Mouse (Mus musculus): Measurements from ENCODE around the gene Cnpy1. TPM values are rescaled to one million over a fixed set of nuclear protein-coding genes. Genes with fewer than 3 reads are reported as not detected.

Gene Cnpy1
- polyA plus RNA-seq, 1 experiment from 2014 or later, result not detected

DNA sequence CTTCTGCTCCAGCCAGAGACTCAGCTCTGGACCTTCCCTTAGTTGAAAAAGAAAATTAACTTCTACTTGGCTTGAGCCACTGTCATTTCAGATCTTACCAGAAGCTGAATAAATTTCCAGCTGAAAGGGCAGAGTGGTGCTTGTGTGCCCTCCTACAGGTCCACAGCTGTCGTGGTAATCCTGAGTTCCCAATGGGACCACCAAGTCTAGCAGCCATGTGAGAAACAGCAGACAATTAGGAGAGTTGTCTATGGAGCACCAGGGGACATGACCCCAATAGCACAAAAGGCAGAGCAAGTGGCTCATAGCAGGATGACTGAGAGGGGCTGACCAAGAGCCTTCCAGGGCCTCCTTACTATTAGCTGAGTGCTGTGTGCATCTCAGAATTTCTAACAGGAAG is 18.2 kb upstream of the Cnpy1 start:
- Histone ChIP-seq H3K4me3 (no peak overlapping the region), H3K36me3 (no peaks in the 10 kb centered on the region), H3K9ac (no peak overlapping the region), H3K4me2 (no peak overlapping the region), H3K27ac (replicated peaks) (no peak overlapping the region), H3K27me3 (replicated peaks) (peaks cover 7% of the 10 kb centered on the region; the same call in 1 of the 2 replicates), H3K9me3 (no peaks in the 10 kb centered on the region), H3K4me1 (no peaks in the 10 kb centered on the region)
- ATAC-seq (ENCODE audit: extremely low read depth, insufficient number of reproducible peaks, low FRiP score, low TSS enrichment), result no peak
- 46% methylated on average over 1 of the region's 1 CpGs for WGBS

DNA sequence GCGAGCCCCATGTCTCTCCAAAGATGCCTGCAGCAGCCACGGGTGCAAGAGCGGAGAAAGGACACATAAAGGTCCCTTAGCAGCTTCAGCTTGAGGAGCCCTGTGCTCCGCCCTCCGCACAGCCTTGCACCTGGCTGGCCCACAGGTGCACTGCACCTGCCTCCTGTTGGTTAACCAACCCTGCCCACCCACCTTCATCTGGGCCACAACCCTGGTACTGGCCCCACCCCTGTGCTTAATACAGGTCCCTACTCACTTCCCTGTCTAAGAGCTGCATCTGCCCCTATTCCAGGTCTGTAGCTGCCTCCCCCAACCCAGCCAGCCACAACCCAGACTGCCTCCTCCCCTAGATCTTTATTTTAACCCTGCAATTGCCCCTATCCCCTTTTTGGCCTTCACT is 16.5 kb upstream of the Cnpy1 start:
- Histone ChIP-seq H3K4me2 (no peak overlapping the region), H3K27me3 (replicated peaks) (peaks cover 19% of the 10 kb centered on the region; the same call in 1 of the 2 replicates), H3K36me3 (no peaks in the 10 kb centered on the region), H3K9me3 (no peaks in the 10 kb centered on the region), H3K9ac (no peak overlapping the region), H3K4me3 (no peak overlapping the region), H3K4me1 (no peaks in the 10 kb centered on the region), H3K27ac (replicated peaks) (no peak overlapping the region)
- no peak for ATAC-seq (ENCODE audit: extremely low read depth, insufficient number of reproducible peaks, low FRiP score, low TSS enrichment)
- 79% methylated on average over 5 of the region's 5 CpGs for WGBS

- Histone ChIP-seq H3K27ac (replicated peaks) (no peak overlapping the region), H3K27me3 (replicated peaks) (peaks cover 16% of the 10 kb centered on the region; the same call in 1 of the 2 replicates), H3K9ac (no peak overlapping the region), H3K4me3 (no peak overlapping the region), H3K9me3 (no peaks in the 10 kb centered on the region), H3K4me1 (no peaks in the 10 kb centered on the region), H3K36me3 (no peaks in the 10 kb centered on the region), H3K4me2 (no peak overlapping the region)
- ATAC-seq (ENCODE audit: extremely low read depth, insufficient number of reproducible peaks, low FRiP score, low TSS enrichment), result no peak
- WGBS, result 82% methylated on average over 1 of the region's 1 CpGs
Measured at GRCm38 (mm10) chr5:28259939-28260338, 14.3 kb upstream of the Cnpy1 start.

DNA sequence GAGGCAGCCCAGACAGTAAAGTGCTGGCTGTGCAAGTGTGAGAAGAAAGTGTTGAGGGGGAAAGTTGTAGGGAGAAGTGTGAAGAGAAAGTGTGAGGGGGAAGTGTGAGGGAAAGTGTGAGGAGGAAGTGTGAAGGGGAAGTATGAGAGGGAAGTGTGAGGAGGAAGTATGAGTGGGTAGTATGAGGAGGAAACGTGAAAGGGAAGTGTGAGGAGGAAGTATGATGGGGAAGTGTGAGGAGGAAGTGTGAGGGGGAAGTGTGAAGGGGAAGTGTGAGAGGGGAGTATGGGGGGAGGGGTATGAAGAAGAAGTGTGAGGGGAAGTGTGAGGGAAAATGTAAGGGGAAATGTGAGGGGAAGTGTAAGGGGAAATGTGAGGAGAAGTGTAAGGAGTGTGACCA is 13.8 kb upstream of the Cnpy1 start:
- H3K4me3 ChIP-seq, result no peak overlapping the region
- no peaks in the 10 kb centered on the region for H3K4me1 ChIP-seq
- no peaks in the 10 kb centered on the region for H3K9me3 ChIP-seq
- H3K27ac ChIP-seq (replicated peaks), result no peak overlapping the region
- peaks cover 16% of the 10 kb centered on the region; the same call in 1 of the 2 replicates for H3K27me3 ChIP-seq (replicated peaks)
- H3K9ac ChIP-seq, result no peak overlapping the region
- H3K4me2 ChIP-seq, result no peak overlapping the region
- ATAC-seq (ENCODE audit: extremely low read depth, insufficient number of reproducible peaks, low FRiP score, low TSS enrichment), result no peak
- 14% methylated on average over 1 of the region's 1 CpGs for WGBS
- H3K36me3 ChIP-seq, result no peaks in the 10 kb centered on the region

DNA sequence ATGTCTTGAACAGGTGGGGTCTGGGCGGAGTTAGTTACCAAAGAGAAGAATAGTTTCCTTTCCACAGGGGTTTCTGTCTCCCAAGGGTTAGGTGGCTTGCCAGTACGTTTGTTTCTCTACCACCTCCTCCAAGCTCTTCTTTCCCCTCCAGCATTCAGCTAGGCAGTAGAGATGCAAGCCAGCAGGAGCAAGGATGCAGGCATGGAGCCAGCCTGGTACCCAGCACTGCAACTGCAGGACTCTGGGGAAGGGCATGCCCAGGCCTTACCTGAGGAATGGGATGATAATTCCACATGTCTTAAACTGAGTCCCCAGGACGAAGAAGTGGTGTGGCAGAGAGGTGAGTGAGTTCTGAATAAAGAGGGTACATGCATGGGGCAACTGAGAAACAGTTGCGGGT is 12.2 kb upstream of the Cnpy1 start:
- H3K4me1 ChIP-seq, result no peaks in the 10 kb centered on the region
- ATAC-seq (ENCODE audit: extremely low read depth, insufficient number of reproducible peaks, low FRiP score, low TSS enrichment), result no peak
- no peak overlapping the region for H3K4me2 ChIP-seq
- H3K27ac ChIP-seq (replicated peaks), result no peak overlapping the region
- H3K9ac ChIP-seq, result no peak overlapping the region
- no peaks in the 10 kb centered on the region for H3K9me3 ChIP-seq
- 67% methylated on average over 4 of the region's 4 CpGs for WGBS
- H3K27me3 ChIP-seq (replicated peaks), result peaks cover 24% of the 10 kb centered on the region; the same call in 1 of the 2 replicates
- no peaks in the 10 kb centered on the region for H3K36me3 ChIP-seq
- H3K4me3 ChIP-seq, result no peak overlapping the region

DNA sequence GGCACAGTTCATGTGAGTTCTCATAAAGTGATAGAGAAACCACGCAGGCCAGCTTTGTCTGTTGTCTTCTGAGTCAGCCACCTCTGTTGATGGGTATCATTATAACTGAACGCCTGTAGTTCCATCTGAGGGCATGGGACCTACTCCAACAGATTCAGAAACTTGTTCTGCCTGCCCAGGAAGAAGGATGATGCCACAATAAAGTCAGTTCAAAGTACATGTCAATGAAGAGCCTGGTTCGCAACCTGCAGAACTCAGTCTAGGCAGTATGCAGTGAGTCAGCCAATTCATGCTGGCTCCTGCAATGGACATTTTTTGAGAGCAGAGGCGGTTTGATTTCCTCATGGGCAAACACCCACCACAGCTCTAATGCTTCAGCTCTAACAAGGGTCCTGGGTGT is 7.4 kb upstream of the Cnpy1 start:
- 66% methylated on average over 4 of the region's 4 CpGs for WGBS
- no peak overlapping the region for H3K27ac ChIP-seq (replicated peaks)
- no peak overlapping the region for H3K9ac ChIP-seq
- H3K4me3 ChIP-seq, result no peak overlapping the region
- no peaks in the 10 kb centered on the region for H3K9me3 ChIP-seq
- no peaks in the 10 kb centered on the region for H3K4me1 ChIP-seq
- no peaks in the 10 kb centered on the region for H3K36me3 ChIP-seq
- H3K4me2 ChIP-seq, result no peak overlapping the region
- peaks cover 49% of the 10 kb centered on the region for H3K27me3 ChIP-seq (replicated peaks)
- no peak for ATAC-seq (ENCODE audit: extremely low read depth, insufficient number of reproducible peaks, low FRiP score, low TSS enrichment)

DNA sequence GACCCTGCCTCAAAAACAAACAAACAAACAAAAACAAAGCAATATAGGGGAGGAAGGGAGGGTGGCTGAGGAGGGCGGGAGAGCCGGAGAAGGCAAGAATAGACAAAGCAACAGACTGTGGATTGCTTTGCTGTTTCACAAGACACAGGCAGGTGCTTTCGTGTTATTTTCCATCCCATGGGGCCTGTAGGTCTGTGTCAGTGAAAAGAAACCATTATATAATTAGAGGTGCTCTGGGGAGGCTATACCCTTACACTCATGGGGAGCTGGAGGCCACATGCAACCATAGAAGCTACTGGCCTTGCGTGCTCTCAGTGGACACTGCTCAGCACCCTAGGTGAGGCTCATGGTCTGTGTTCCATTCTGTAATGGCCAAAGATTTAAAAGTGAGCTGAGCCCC is 6.7 kb upstream of the Cnpy1 start:
- H3K4me3 ChIP-seq, result no peak overlapping the region
- ATAC-seq (ENCODE audit: extremely low read depth, insufficient number of reproducible peaks, low FRiP score, low TSS enrichment), result no peak
- 81% methylated on average over 4 of the region's 4 CpGs for WGBS
- no peaks in the 10 kb centered on the region for H3K9me3 ChIP-seq
- no peak overlapping the region for H3K9ac ChIP-seq
- H3K27me3 ChIP-seq (replicated peaks), result peaks cover 44% of the 10 kb centered on the region
- H3K27ac ChIP-seq (replicated peaks), result no peak overlapping the region
- no peaks in the 10 kb centered on the region for H3K4me1 ChIP-seq
- H3K4me2 ChIP-seq, result no peak overlapping the region
- no peaks in the 10 kb centered on the region for H3K36me3 ChIP-seq

- no peak overlapping the region for H3K27ac ChIP-seq (replicated peaks)
- H3K4me3 ChIP-seq, result no peak overlapping the region
- H3K36me3 ChIP-seq, result no peaks in the 10 kb centered on the region
- H3K4me1 ChIP-seq, result no peaks in the 10 kb centered on the region
- peaks cover 48% of the 10 kb centered on the region for H3K27me3 ChIP-seq (replicated peaks)
- ATAC-seq (ENCODE audit: extremely low read depth, insufficient number of reproducible peaks, low FRiP score, low TSS enrichment), result no peak
- no peaks in the 10 kb centered on the region for H3K9me3 ChIP-seq
- 58% methylated on average over 4 of the region's 4 CpGs for WGBS
- no peak overlapping the region for H3K9ac ChIP-seq
- H3K4me2 ChIP-seq, result no peak overlapping the region
Measured at GRCm38 (mm10) chr5:28251211-28251764, 5.7 kb upstream of the Cnpy1 start.

DNA sequence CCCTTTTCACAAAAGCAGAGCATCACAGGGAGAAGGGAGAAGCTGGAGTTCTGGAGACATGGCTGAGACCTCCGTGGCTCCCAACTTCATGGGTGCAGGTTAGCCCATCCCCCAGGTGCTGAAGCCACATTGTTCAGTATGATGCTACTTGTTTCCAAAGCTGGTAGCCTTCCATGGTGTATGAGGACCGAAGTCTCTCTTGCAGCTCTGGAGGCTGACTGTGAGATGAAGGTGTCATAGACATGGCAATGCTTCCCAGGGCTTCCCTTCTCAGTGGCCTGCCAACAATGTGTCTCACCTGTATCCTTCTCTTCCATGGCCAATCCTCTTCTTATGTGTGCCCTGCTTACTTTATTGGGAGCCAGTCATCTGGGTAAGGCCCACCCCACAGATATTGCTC is 4.9 kb upstream of the Cnpy1 start:
- Histone ChIP-seq H3K27ac (replicated peaks) (no peak overlapping the region), H3K4me1 (no peaks in the 10 kb centered on the region), H3K27me3 (replicated peaks) (peaks cover 49% of the 10 kb centered on the region), H3K4me2 (no peak overlapping the region), H3K9me3 (no peaks in the 10 kb centered on the region), H3K9ac (no peak overlapping the region), H3K36me3 (no peaks in the 10 kb centered on the region), H3K4me3 (no peak overlapping the region)
- ATAC-seq (ENCODE audit: extremely low read depth, insufficient number of reproducible peaks, low FRiP score, low TSS enrichment), result no peak
- 74% methylated on average over 2 of the region's 2 CpGs for WGBS

DNA sequence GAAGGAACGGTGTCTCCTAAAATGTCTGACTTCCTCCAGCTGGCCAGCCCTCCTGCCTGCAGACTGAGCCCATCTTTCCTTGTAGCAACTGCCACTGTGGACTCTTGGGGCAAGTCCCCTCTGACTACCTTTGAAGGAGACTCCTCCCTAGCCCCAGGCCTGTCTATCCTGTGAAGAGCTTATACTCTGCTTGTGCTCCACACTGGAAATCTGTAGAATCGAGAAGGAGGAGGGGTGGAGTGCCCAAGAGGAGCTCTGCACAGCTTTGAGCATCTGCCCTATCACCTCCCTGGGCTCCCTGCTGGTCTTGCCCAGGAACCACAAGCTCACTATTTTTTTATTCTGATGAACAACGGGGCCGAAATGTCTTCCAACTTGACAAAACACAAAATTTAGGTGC is 485 bp downstream of the Cnpy1 start:
- 51% methylated on average over 4 of the region's 4 CpGs for WGBS
- no peak for ATAC-seq (ENCODE audit: extremely low read depth, insufficient number of reproducible peaks, low FRiP score, low TSS enrichment)
- H3K9me3 ChIP-seq, result no peaks in the 10 kb centered on the region
- H3K4me1 ChIP-seq, result no peaks in the 10 kb centered on the region
- no peak overlapping the region for H3K4me3 ChIP-seq
- no peaks in the 10 kb centered on the region for H3K36me3 ChIP-seq
- no peak overlapping the region for H3K4me2 ChIP-seq
- H3K9ac ChIP-seq, result no peak overlapping the region
- H3K27ac ChIP-seq (replicated peaks), result no peak overlapping the region
- peaks cover 32% of the 10 kb centered on the region for H3K27me3 ChIP-seq (replicated peaks)

DNA sequence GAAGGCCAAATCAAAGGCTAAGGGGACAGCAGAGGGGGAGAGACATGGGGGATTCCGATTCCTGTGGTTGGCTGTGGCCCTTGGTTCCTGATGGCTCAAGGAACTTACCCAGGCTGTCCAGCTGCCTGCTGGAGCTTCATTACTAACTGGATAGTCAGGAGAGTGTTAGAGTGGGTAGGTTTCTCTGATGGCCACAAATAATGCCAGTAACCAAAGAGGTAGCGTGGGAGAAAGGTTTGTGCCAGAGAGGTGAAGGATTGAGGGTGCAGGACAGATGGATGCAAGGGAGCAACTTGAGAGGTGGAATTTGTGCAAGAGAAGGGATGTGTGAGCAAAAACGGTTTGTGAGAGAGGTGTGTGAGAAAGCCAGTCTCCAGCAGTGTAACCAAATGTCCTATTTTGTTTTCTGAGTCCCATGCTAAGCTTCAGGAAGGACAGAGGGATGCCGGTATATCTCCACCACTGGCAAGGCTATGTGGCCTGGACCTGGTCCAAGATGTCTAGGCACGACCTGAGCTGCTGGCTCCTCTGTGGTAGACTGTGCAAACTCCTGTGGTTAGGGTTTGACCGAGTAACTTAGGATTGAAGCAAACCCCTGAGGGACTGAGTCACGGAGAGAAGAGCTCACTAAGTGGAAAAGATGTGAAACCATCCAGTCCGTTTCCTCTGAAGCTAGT is 2.0 kb downstream of the Cnpy1 start:
- no peak overlapping the region for H3K4me2 ChIP-seq
- no peak overlapping the region for H3K9ac ChIP-seq
- H3K27me3 ChIP-seq (replicated peaks), result peaks cover 18% of the 10 kb centered on the region
- no peaks in the 10 kb centered on the region for H3K4me1 ChIP-seq
- H3K4me3 ChIP-seq, result no peak overlapping the region
- 60% methylated on average over 8 of the region's 8 CpGs for WGBS
- H3K27ac ChIP-seq (replicated peaks), result no peak overlapping the region
- no peaks in the 10 kb centered on the region for H3K36me3 ChIP-seq
- ATAC-seq (ENCODE audit: extremely low read depth, insufficient number of reproducible peaks, low FRiP score, low TSS enrichment), result no peak
- no peaks in the 10 kb centered on the region for H3K9me3 ChIP-seq

GRCm38 (mm10) chr5:28241423-28241822 is 4.2 kb downstream of the Cnpy1 start:
- Histone ChIP-seq H3K9me3 (no peaks in the 10 kb centered on the region), H3K9ac (no peak overlapping the region), H3K4me2 (no peak overlapping the region), H3K36me3 (no peaks in the 10 kb centered on the region), H3K27me3 (replicated peaks) (peaks cover 11% of the 10 kb centered on the region; the same call in 1 of the 2 replicates), H3K27ac (replicated peaks) (no peak overlapping the region), H3K4me1 (peaks cover 6% of the 10 kb centered on the region), H3K4me3 (no peak overlapping the region)
- no peak for ATAC-seq (ENCODE audit: extremely low read depth, insufficient number of reproducible peaks, low FRiP score, low TSS enrichment)
- 67% methylated on average over 4 of the region's 4 CpGs for WGBS

All from heart, embryonic 13.5 days (tissue).